Mouse (Mus musculus) layer of hippocampus, postnatal 25 days (tissue): ENCODE measurements around the gene Alpl. TPM values are rescaled to one million over a fixed set of nuclear protein-coding genes. Genes with fewer than 3 reads are reported as not detected.

ENCODE experiments used
- DNase-seq, 2 experiments: peaks; one replicate each; pipeline ENCODE4 v3.0.0; 2022; ENCODE audit warnings: mixed read lengths in 2 of 2, low spot score in 1 of 2; ENCODE audit errors: extremely low spot score in 1 of 2
- total RNA-seq, 2 experiments: library from RNA; stranded (reverse); gene quantifications; 2 replicates each; pipeline ENCODE4 v1.2.3; 2021

The Alpl gene
- total RNA-seq, 2 experiments from 2014 or later: 4.9 to 6.4 TPM

DNA sequence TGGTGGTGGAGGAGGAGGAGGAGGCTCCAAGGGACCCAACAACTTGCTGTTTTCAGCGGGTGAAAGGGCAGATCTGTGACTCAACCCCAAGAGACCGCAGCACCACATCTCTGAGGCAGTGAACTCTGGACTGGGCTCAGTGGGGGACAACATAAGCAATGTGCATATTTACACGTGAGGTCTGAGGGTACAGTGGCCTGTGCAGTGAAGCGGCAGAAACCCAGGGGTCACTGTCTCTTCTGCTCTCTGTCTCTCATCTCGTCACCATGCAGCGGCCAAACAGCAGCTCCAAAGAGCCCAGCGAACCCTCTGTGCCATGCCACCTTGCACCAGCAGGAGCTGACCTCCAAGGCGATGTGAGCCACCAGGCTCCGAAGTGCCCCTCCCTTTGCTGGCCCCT, 49.1 kb downstream of the Alpl start:
- DNase-seq: no peak

DNA sequence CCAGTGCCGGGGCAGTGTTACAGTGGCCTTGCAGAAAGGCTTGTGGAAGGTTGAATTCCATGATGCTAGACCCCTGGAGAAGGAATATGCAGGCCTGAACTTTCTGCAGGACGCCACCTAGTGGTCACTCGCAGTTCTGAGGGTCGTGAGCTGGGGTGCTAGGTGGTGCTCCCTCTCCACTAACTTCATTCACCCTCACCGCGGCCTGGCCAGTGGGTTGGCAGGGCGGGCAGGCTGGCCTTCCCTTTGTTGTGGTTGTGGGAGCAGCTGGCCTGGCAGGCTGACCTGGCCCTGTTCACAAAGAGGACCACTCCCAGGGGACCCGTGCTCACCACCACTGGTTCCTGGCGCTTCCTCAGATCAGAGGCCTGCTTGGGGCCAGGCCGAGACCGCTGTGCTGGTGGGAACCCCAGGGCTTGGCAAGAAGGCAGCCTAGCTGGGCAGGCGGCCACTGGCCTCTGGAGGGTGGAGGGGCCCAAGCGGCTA, 51.7 kb downstream of the Alpl start:
- DNase-seq: no peak

DNA sequence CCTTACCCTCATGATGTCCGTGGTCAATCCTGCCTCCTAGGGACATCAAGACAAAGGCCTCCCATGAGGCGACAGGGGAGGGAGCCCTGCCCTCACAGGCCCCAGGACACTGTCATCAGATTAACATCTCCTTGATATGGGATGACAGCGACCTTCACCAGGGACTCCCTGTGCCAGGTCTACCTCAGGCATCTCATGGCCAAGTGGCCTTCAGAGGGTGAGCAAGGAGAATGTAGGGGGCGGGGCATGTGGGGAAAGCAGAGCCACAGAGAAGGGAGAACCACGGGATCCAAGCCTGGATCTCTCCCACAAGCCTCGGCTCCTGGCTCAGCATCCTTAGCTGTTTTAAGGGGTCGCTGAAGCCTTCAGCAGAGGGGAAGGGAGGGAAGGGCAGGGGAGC, 52.4 kb downstream of the Alpl start:
- DNase-seq: no peak

DNA sequence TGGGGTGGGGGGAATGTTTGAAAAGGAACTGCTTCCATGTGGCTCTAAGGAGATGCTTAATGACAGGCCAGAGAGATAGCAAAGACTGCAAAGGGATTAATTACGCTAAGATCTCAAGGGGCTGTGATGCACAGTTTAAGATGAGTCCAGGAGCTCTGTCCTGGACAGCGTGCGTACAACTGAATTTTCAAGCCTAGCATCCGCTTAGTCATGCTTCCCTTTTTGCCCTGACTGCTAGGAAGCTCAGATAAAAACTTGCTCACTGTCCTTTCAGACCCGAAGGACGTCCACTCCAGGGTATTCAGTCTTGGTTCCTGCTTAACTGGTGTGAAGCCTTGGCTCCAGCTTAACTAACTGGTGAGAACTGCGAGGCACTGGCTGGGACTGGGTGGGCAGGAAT, 55.8 kb downstream of the Alpl start:
- DNase-seq: no peak

DNA sequence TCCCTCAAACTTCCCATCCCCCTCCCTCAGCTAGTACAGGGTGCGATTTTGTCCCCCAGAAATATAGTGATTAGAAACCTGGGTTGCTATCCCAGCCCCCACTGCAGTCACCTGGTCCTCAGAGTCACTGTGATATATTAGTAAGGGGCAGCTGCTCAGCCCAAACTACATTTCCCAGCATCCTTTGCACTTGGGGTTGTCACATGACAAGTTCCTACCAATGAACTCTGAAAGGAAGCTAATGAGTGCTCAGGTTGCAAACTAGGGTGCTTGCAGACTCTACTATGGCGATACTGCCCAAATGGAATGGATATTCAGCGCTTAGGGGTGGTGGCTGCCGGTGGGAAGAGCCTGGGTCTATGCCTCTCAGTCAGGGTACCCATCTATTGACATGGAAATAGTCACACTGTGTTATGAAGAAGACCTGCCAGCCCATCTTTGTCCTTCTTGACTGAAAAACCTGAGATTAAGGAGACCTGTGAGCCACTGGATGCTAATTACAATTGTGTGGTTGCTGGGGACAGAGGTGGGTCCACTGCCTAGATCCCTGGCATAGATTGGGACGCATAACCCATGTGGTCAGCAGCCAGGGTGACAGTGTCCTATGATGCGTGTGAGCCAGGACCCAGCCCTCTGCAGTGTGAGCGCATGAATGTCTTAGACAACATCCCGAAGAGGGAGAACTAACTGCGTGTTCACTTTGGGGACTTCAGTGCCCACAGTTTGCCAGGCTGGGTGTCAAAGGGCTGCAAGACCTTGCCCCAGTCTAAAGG, 56.8 kb downstream of the Alpl start:
- DNase-seq: no peak

DNA sequence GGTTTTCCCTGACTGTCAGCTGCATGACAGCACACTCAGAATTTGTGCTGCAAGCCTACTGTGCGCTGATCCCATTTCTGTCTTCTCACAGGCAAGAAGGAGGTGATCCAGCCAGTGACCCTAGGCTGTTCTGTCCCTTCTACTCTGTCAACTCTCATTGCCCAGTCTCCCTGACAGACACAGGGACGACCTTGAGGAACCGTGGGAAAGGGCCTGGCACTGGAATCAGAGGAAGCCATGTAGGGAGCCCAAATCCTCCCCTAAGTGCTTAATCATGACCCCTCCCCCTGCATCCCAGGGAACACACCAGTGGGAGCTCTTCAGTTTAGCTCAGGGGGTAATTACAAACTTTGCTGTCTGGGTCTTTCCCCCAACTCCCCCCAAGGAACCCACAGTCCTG, 58.4 kb downstream of the Alpl start:
- DNase-seq: no peak

DNA sequence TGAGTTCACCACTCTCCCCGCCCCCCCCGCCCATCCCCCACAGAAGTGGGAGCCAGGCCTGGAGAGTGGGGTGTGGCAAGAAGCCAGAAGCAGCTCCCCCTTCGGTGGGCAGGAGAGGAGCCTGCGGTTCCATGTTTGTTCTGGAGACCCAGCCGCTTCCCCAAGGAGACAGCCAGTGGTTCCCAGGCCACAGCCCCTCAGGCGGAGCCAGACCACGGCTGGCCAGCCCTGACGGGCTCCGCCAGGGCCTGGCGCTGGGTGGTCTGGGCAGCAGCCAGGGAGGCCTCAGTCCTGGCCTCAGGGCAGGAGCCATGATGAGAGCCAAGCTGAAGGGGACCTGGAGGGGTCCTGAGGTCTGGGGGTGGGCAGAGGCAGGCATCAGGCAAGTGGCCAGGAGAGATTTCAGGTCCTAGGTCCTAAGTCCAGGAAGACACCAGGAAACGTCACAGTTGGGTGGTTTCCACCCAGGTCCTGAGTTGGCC, 59.9 kb downstream of the Alpl start:
- no peak for DNase-seq

DNA sequence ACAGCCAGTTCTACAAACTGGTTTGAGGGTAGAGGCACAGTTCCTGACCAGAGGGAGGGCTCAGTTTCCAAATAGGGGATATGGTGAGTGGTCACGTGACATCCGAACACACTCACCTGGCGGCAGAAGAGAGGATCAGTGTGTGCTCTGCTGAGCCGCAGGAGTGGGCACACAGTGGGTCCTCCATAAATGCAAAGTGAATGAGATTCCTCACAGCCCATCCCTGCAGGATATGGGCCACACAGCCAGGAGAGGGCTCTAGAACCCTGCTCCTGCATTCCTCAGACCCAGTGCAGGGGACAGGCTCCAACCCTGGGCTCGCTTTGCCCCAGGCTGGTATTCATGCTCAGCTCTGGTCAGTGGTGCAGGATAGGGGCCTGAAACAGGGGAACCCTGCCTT, 62.7 kb downstream of the Alpl start:
- no peak for DNase-seq

DNA sequence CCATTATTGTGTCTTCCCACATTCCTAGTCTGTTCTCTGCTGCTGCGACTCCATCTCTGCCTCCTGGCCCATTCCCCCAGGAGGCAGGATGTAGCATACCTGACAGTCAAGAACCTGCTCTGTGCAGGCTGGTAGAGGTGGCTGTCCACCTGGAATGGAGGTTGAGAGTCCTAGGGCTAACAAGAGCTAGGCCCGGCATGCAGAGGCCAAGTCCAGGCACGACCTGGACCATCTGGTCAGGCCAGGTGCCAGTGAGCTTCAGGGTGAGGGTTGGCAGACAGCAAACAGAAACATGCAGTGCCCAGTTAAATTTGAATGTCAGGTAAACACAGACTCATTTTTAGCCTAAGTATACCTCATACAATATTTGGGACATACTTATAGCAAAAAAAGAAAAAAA, 63.2 kb downstream of the Alpl start:
- no peak for DNase-seq

DNA sequence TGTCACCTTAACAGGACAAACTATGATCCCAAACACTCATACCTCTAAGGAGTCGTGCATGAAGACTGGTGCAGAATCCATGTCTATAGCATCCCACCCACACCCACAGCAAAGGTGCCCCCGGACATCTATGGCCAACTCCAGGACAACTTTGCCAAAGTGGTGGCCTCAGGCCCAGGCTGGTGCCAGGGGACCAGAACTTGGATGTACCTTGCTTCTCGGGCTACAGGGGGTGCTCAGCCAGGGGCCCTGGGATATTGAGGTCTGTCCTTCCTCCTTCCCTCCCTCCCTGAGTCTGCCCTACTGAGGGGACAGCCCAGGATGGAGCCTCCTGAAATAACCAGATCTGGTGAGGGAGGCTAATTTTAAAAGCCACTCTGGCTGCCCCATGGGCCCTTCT, 63.8 kb downstream of the Alpl start:
- DNase-seq: no peak

DNA sequence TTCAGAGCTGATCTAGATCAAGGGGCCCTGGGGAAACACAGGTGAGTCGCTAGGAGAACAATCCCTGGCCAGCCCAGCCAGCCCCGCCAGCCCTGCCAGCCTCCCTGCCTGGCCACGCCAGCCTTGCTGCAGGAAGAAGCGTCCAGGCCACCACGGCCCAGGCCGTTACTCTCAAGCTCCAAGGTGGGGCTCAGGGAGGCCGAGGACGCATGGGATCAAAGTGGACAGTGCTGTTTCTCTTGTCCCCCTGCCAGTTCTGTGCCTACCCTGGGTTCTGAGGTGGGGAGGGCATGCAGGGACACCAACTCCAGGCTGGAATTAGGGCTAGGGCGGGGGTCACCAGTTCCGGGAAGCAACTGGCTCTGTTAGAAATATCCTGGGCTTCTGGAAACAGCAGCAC, 64.3 kb downstream of the Alpl start:
- no peak for DNase-seq

DNA sequence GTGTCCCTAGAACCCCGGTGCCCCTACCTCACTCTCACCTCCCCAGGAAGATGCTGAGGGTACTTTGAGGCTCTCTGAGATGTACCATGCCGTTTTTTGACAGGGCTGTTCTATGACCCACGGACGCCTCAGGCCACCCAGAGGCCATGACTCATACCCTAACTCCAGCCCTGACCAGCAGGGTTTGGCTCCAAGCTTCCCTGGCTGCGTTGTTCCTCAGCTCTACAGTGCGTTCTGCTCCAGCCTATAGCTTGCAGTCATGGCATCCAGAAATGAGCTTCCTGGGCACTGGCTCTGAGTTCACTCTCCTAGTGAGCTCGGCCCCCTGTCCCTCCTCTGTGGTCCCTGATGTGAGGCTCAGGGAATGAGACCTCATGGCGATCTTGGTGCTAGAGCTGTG, 65.4 kb downstream of the Alpl start:
- no peak for DNase-seq

DNA sequence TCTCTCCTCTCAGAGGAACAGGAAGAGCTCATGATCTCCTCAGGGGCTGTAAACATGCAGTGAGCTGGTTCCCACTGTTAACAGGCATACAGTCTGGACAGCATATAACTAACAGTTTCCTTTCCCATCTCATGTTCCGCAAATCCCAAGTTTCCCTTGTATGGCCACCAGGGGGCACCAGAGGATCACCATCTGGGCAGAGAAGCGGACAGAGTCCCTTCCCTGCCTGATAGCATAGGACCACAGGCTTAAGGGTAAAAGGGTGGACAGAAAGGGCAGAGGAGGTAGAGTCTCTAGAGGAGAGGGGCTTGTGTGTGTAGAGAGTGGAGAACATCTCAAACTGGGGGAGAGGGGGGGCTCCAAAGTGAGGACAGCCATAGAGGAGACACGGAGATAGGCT, 66.0 kb downstream of the Alpl start:
- peak; percentile 86 to 96 for DNase-seq

DNA sequence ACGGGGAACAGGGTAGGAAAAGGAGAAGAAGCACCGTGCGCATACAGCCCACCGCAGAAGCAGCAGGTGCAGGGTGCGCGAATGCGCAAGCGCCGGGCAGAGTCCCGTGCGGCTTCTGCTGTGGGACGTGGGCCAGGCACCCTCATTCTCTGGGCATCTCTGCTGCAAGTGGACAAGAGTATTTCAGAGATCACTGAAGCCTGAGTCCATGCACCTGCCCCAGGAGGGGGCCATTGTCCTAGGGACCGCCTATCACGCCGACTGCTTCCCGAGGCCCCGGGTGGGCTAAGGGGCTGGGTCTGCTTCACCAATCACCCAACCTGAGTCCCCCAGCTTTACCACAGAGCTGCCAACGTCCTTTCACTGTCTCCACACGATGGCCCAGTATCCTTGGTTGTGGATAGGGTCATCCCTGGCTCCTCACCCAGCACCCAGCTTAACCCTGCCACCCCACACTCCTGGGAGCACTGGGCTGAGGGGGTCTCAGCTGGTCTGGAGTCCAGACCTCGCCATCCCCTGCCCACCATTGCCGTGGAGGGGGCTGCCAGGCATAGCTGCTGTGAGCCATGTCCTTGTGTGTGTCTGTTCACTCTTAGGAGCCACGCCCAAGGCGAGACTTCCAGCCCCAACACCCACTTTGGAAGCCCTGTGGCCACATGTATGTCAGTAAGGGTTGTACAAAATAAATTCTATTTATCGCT, 66.9 kb downstream of the Alpl start:
- no peak for DNase-seq

DNA sequence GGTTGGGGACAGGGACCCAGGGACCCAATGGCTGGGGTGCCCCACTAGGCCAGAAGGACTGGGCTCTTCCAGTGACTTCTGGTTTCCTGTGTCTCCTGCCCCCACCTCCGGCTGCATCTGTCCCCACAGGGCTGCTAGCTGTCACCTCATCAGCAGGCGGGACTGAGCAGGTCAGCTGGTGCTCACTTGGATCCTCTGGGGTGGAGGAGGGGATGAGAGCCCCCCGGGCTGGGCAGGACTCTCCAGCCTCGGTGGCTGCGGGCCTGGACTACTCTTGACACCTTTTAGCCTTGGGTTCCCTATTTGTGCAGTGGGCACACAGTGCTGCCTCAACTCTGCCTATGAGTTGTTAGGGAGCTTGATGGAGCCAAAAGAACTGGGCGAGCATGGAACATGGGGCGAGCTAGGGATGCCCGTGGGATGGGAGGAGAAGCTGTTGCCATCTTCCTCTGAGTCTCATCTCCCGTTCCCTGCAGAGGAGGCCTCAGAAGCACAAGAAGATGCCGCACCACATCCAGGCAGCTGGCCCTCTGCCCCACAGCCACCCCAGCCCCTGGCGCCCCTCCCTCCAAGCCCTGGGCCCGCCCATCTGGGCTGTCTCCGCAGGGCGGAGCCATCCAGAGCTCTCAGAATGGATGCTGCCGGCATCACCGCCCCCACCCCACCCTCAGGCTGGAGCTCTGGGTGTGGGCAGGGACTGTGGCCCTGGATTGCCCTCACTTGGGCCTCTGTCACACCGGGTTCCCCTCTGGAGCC, 67.6 kb downstream of the Alpl start:
- no peak for DNase-seq

DNA sequence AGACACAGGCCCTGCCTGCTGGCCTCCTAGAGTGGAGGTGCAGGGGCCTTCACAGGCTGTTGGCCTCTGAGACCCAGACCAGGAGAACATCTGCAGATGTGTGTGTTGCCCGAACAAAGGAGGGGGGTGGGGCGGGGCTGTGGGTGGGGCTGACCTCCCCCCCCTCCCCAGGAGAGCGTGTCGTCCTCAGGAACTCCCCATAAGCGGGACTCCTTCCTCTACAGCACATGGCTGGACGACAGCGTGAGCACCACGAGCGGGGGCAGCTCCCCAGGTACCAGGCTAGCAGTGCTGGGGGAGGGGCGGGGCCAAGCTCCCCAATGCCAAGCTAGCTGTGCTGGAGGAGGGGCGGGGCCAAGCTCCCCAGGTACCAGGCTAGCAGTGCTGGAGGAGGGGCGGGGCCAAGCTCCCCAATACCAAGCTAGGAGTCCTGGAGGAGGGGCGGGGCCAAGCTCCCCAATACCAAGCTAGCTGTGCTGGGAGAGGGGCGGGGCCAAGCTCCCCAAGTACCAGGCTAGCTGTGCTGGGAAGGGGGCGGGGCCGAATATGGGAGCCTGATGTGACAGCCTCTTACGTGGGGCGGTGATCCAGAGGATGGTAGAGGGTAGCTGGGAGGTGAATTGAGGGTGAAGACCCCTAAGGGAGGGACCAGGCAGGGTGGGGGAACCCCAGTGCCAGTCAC, 68.5 kb downstream of the Alpl start:
- DNase-seq: no peak

DNA sequence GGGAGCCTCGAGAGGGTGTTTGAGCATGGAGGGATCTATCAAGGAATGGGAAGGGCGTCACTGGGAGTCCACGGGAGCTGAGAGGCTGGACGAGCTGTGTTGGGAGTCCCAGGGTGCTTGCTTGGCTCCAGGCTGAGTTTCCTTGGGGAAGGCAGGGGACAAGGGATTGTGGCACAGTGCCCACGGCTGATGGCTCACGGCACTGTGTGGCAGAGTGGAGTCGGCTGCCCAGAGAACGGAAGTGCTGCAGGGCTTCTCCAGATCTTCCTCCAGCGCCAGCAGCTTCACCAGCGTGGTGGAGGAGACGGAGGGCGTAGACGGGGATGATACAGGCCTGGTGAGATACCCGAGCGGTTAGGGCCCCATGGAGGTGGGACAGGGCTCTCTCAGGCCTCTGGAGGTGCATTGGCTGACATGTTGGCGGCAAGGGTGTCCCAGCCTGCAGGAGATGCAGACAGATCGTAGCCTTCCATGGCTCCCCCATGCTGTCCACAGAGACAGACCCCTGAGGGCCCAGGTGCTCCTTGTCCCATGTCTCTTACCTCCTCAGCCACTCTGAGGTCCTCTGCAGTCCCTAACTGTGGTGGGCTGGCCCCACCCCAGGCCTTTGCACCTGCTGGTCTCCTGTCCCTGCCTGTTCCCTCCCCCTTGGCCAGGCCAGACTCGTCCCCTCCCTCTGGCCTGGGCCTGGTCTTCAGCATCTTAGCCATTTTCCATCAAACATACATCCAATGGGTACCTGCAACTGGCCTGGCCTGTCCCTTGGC, 69.3 kb downstream of the Alpl start:
- DNase-seq: no peak

DNA sequence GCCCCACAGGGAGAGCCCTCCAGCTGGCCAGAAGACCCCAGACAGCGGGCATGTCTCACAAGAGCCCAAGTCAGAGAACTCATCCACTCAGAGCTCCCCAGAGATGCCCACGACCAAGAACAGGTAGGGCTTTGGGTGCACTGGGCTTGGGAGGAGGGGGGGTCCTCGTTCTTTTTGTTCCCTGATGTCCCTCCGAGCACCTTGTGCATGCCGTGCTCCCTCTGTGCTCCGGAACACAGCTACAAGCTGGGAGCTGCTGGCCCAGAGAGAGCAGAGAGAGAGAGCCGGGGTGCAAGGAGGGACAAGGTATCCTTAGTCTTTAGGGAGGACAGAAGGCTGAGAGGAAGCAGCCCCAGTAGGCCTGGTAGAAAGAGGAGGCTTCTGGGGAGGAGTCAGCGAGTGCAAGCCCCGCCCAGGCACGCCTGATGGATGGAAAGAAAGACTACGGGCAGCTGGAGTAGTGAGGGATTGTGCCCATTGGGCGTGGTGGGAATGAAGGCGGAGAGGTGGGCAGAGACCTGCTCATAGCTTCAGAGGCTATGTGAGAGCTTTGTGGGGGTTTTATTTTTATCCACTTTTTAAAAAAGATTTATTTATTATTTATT, 70.5 kb downstream of the Alpl start:
- no peak for DNase-seq

DNA sequence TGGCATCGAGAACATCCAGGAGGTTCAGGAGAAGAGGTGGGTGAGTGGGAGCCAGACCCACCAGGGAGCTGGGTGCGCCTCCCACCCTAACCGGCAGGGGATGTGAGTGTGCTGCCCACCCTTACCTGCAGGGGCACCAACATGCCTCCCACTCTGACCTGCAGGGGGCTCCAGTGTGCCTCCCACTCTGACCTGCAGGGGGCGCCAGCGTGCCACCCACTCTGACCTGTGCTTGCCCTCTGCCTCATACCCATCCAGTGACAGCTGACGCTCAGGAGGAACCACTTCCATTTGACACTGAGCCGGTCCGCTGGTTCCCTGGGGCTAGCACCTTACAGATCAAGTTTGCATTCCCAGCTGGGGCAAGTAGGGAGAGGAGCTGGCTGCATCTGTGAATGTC, 71.4 kb downstream of the Alpl start:
- DNase-seq: peak in 1 of 2 experiments; percentile 60
